Mouse (Mus musculus) 3134 (cell line): ENCODE results near the gene Exoc6b.

Experiments used
- DNase-seq: peaks from one replicate; pipeline ENCODE4 v3.0.0-alpha.2; 2011; ENCODE audit warnings: low spot score; ENCODE audit not compliant: insufficient read length; ENCODE audit errors: extremely low read depth

Gene Exoc6b

GRCm38 (mm10) chr6:84745570-84745969 is 323.7 kb downstream of the Exoc6b start:
- no peak for DNase-seq

- no peak for DNase-seq
Measured at GRCm38 (mm10) chr6:84742227-84742626, 327.1 kb downstream of the Exoc6b start.

GRCm38 (mm10) chr6:84736942-84737341 is 332.4 kb downstream of the Exoc6b start:
- DNase-seq, result no peak

GRCm38 (mm10) chr6:84726876-84727275 is 342.4 kb downstream of the Exoc6b start:
- no peak for DNase-seq

GRCm38 (mm10) chr6:84713171-84713570 is 356.1 kb downstream of the Exoc6b start:
- DNase-seq, result no peak

GRCm38 (mm10) chr6:84710831-84711230 is 358.5 kb downstream of the Exoc6b start:
- no peak for DNase-seq

GRCm38 (mm10) chr6:84708631-84709030 is 360.7 kb downstream of the Exoc6b start:
- DNase-seq, result no peak

GRCm38 (mm10) chr6:84699579-84699978 is 369.7 kb downstream of the Exoc6b start:
- DNase-seq, result no peak

- DNase-seq, result no peak
Measured at GRCm38 (mm10) chr6:84698288-84698673, 371.0 kb downstream of the Exoc6b start.

GRCm38 (mm10) chr6:84697474-84698287 is 371.6 kb downstream of the Exoc6b start:
- no peak for DNase-seq

GRCm38 (mm10) chr6:84693844-84694243 is 375.5 kb downstream of the Exoc6b start:
- no peak for DNase-seq

GRCm38 (mm10) chr6:84693204-84693603 is 376.1 kb downstream of the Exoc6b start:
- DNase-seq, result no peak

- no peak for DNase-seq
Measured at GRCm38 (mm10) chr6:84691907-84692306, 377.4 kb downstream of the Exoc6b start.

- DNase-seq, result no peak
Measured at GRCm38 (mm10) chr6:84677770-84678169, 391.5 kb downstream of the Exoc6b start.

- DNase-seq, result no peak
Measured at GRCm38 (mm10) chr6:84674936-84675335, 394.4 kb downstream of the Exoc6b start.

- DNase-seq, result no peak
Measured at GRCm38 (mm10) chr6:84674136-84674535, 395.2 kb downstream of the Exoc6b start.

- DNase-seq, result peak; percentile 19
Measured at GRCm38 (mm10) chr6:84661451-84662112, 407.7 kb downstream of the Exoc6b start.

- DNase-seq, result no peak
Measured at GRCm38 (mm10) chr6:84660982-84661381, 408.3 kb downstream of the Exoc6b start.

GRCm38 (mm10) chr6:84657091-84657490 is 412.2 kb downstream of the Exoc6b start:
- DNase-seq, result peak; percentile 7

- peak; percentile 15 for DNase-seq
Measured at GRCm38 (mm10) chr6:84656680-84657079, 412.6 kb downstream of the Exoc6b start.

GRCm38 (mm10) chr6:84651902-84652301 is 417.4 kb downstream of the Exoc6b start:
- no peak for DNase-seq

- DNase-seq, result no peak
Measured at GRCm38 (mm10) chr6:84647197-84647596, 422.1 kb downstream of the Exoc6b start.
